Mouse (Mus musculus) heart, embryonic 16.5 days (tissue): Measurements from ENCODE around the gene Opn4. TPM values are rescaled to one million over a fixed set of nuclear protein-coding genes. Genes with fewer than 3 reads are reported as not detected.

ENCODE experiments used
- ATAC-seq: fragments of 200-750 bp; cut with Nextera tagmentation; replicated peaks from 2 replicates; pipeline ENCODE4 v1.8.0; 2017; ENCODE audit warnings: moderate number of reproducible peaks; ENCODE audit not compliant: insufficient read depth, low FRiP score; ENCODE audit errors: extremely low read depth
- H3K27ac ChIP-seq: fragments of 300-500 bp; sonication (generic); 2 replicates; pipeline ENCODE4 v1.5.1; 2014; ENCODE audit warnings: mild to moderate bottlenecking, low read length, control low read depth, moderate library complexity
- H3K27me3 ChIP-seq: fragments of 300-500 bp; sonication (generic); 2 replicates; pipeline ENCODE4 v1.6.1; 2014; ENCODE audit warnings: low read length, mixed read lengths; ENCODE audit not compliant: control insufficient read depth, insufficient read depth
- H3K36me3 ChIP-seq: fragments of 300-500 bp; sonication (generic); 2 replicates; pipeline ENCODE4 v1.6.1; 2014; ENCODE audit not compliant: control insufficient read depth, insufficient read depth
- H3K4me1 ChIP-seq: fragments of 300-500 bp; sonication (generic); 2 replicates; pipeline ENCODE4 v1.6.1; 2014; ENCODE audit warnings: low read length, mixed read lengths; ENCODE audit not compliant: control insufficient read depth, insufficient read depth
- H3K4me2 ChIP-seq: fragments of 300-500 bp; sonication (generic); 2 replicates; pipeline ENCODE4 v1.6.1; 2014; ENCODE audit warnings: low read depth, mild to moderate bottlenecking, control low read depth, low read length
- H3K4me3 ChIP-seq: fragments of 300-500 bp; sonication (generic); 2 replicates; pipeline ENCODE4 v1.5.1; 2014; ENCODE audit warnings: mild to moderate bottlenecking, control low read depth, low read length
- H3K9ac ChIP-seq: fragments of 300-500 bp; sonication (generic); 2 replicates; pipeline ENCODE4 v1.6.1; 2014; ENCODE audit warnings: low read length, control low read depth
- H3K9me3 ChIP-seq: fragments of 300-500 bp; sonication (generic); replicated peaks from 2 replicates; pipeline ENCODE4 v1.6.1; 2016; ENCODE audit warnings: low read length; ENCODE audit not compliant: control insufficient read depth
- WGBS: fragments of 180-500 bp; shearing (Covaris S2); extraction: QIAGEN DNeasy Blood & Tissue Kit; methylation state at CpG from one replicate; pipeline ENCODE4 v1.1.7; 2014; 5-methylcytosine and 5-hydroxymethylcytosine counted together
- polyA plus RNA-seq: library from polyadenylated mRNA; unstranded; fragments of >200 nt; fragmentation: Nextera tagmentation; extraction: Ambion mirVana; gene quantifications from 2 replicates; pipeline ENCODE4 v1.2.1, GENCODE M21; 2015

Opn4 gene
- polyA plus RNA-seq, 1 experiment from 2014 or later: 8.5 TPM

DNA sequence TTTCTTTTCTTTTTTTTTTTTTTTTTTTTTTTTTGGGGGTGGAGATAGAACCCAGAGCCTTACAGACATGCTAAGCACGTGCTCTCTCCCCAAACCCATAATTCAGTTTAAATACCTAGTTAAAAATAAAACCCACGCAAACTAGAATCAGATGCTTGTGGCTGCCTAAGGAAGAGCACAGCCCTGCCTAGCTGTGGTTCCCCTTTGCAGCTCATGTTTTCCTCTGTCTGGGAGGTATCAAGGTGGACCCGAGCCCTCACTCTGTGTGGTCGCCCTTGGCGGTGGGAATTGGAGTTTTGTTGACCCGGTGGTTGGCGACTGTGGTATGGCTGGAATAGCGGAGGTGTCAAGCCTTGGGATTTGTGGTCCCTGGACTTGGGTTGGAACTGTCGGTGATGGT, 41.0 kb downstream of the Opn4 start:
- H3K4me3 ChIP-seq: no peak overlapping the region
- no peak for ATAC-seq
- H3K27ac ChIP-seq: no peak overlapping the region
- H3K9ac ChIP-seq: no peak overlapping the region
- 80% methylated on average over 9 of the region's 9 CpGs for WGBS
- no peak overlapping the region for H3K4me2 ChIP-seq
- peaks cover 27% of the 10 kb centered on the region for H3K36me3 ChIP-seq
- H3K9me3 ChIP-seq: no peaks in the 10 kb centered on the region
- peaks cover 19% of the 10 kb centered on the region for H3K4me1 ChIP-seq
- H3K27me3 ChIP-seq: no peaks in the 10 kb centered on the region

DNA sequence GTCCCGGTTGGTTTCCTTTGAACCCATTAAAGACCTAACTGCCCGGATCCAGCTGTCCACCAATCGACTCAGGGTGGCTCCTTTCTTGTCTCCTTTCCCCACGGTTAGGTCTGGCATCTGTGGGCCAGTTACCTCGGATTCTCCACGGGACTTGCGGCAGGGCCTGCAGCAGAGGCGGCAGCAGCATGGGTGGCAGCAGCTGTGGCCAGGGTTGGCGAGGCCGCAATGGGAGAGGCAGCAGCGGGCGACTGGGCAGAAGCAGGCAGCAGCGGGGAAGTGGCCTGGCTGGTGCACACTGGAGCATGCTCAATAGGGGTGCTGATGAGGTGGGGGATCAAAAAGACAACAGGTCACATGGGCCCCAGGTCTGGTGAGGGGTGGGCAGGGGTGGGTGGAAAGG, 44.7 kb downstream of the Opn4 start:
- Histone ChIP-seq H3K4me1 (peaks cover 18% of the 10 kb centered on the region), H3K9me3 (no peaks in the 10 kb centered on the region), H3K27ac (peak overlapping the region; percentile 59), H3K9ac (no peak overlapping the region), H3K4me3 (no peak overlapping the region), H3K27me3 (no peaks in the 10 kb centered on the region), H3K4me2 (no peak overlapping the region), H3K36me3 (peaks cover 27% of the 10 kb centered on the region)
- ATAC-seq: no peak
- 58% methylated on average over 13 of the region's 13 CpGs for WGBS

DNA sequence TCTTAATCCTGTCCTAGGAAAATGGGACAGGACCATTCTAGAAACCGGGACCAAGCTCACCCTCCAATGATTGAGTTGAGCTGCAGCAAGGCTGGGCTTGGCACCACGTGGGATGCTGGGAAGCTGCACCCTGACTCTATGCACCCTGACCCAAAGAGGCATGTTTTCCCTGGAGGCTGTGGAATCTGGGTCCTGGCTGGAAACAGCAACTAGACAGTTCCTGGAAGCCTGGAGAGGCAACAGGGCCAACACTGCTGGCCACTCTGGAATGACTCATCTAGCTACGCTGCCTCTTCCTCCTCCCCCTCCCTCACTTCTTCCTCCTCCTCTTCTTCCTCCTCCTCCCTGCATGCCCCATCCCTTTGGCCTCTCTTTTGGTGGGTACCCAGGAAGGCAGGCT, 45.9 kb downstream of the Opn4 start:
- no peak for ATAC-seq
- Histone ChIP-seq H3K4me1 (peaks cover 30% of the 10 kb centered on the region), H3K36me3 (peaks cover 27% of the 10 kb centered on the region), H3K9ac (no peak overlapping the region), H3K27me3 (no peaks in the 10 kb centered on the region), H3K4me2 (no peak overlapping the region), H3K27ac (peak overlapping the region; percentile 29; the same call in 1 of the 2 replicates), H3K4me3 (no peak overlapping the region), H3K9me3 (no peaks in the 10 kb centered on the region)
- WGBS: 44% methylated on average over 3 of the region's 3 CpGs

DNA sequence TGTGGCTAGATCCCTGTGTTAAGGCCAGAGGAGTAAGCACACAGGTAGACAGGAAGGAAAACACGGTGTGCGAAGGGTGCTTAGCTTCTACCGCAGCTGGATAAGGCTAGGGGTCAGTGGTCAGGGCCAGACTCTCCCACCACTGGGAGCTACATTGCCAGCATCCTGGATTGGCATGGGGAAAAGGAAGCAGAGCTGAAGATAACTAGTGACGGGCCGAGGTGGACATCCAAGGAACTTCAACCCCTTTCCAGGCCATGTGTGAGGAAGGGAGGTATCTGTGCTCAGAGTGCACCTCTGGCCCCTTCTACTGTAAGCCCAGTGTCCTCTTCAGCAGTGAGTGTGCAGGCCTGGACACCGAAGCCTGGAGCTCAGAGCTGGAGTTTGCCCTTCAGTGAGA, 46.5 kb downstream of the Opn4 start:
- Histone ChIP-seq H3K9ac (no peak overlapping the region), H3K4me3 (no peak overlapping the region)

DNA sequence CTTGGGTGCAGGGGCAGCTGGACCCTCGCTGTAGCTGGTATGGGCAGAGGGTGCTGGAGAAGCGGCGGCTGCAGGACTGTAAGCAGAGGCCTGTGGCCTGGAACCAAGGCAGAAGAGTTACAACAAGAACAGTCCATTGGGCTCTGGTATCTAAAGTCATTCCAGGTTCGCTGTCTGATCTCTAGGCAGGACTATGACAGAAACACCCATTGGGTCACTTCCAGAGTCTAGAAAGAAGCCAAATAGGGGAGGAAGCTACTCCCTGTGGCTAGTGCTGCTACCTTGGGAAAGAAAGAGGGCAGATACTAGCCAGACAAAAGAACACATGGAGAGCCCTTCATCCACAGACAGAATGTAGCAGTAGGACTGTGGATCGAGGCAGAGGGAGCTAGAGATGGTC, 47.7 kb downstream of the Opn4 start:
- Histone ChIP-seq H3K27ac (no peak overlapping the region), H3K4me3 (no peak overlapping the region), H3K9me3 (no peaks in the 10 kb centered on the region), H3K4me2 (no peak overlapping the region), H3K9ac (no peak overlapping the region; the same call in 1 of the 2 replicates), H3K27me3 (no peaks in the 10 kb centered on the region), H3K4me1 (peaks cover 46% of the 10 kb centered on the region), H3K36me3 (peaks cover 19% of the 10 kb centered on the region)
- ATAC-seq: no peak
- WGBS: 82% methylated on average over 5 of the region's 5 CpGs

More for the DNA sequence above, 46.5 kb downstream of the Opn4 start:
- ATAC-seq: no peak
- Histone ChIP-seq H3K27ac (no peak overlapping the region; the same call in 1 of the 2 replicates), H3K4me1 (peaks cover 35% of the 10 kb centered on the region), H3K27me3 (no peaks in the 10 kb centered on the region), H3K36me3 (peaks cover 25% of the 10 kb centered on the region), H3K9me3 (no peaks in the 10 kb centered on the region), H3K4me2 (no peak overlapping the region)
- WGBS: 68% methylated on average over 6 of the region's 6 CpGs

DNA sequence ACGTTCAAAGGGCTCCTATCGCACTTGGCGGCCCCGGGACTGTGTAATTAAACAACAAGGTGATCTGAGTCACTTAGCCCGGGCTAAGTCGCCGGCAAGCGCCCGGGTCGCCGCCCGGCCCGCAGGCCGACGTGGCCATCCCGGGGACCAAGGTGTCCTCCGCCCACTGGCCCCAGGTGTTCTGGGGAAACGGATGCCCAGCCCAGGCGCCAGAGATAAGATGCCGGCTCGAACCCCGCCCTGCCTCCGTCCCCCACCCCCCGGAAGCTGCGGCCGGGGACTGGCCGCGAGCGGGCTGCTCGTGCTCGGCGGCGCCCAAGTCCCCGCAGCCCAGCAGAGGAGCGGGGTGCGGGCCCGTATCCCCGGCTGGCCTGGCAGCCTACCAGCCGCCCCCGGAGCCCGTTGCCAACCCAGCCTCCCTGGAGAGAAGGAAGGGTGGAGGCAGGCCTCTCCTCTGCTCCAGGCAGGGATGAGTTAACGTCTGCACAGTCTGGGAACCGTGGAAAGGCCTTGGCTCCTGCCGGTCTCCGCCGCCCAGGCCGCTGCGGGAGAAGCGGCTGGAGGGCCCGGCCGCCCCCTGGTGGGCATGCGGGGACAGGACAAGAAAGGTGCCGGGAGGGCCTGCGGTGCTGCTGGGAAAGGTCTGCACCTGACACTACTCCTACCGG, 50.8 kb downstream of the Opn4 start:
- Histone ChIP-seq H3K9me3 (no peaks in the 10 kb centered on the region), H3K9ac (peak overlapping the region; percentile 76), H3K27me3 (no peaks in the 10 kb centered on the region), H3K4me3 (peak overlapping the region; percentile 58), H3K36me3 (peaks cover 10% of the 10 kb centered on the region), H3K27ac (peak overlapping the region; percentile 84), H3K4me2 (peak overlapping the region; percentile 73), H3K4me1 (peaks cover 61% of the 10 kb centered on the region)
- peak; percentile 74 for ATAC-seq
- 2% methylated on average over 55 of the region's 55 CpGs for WGBS

DNA sequence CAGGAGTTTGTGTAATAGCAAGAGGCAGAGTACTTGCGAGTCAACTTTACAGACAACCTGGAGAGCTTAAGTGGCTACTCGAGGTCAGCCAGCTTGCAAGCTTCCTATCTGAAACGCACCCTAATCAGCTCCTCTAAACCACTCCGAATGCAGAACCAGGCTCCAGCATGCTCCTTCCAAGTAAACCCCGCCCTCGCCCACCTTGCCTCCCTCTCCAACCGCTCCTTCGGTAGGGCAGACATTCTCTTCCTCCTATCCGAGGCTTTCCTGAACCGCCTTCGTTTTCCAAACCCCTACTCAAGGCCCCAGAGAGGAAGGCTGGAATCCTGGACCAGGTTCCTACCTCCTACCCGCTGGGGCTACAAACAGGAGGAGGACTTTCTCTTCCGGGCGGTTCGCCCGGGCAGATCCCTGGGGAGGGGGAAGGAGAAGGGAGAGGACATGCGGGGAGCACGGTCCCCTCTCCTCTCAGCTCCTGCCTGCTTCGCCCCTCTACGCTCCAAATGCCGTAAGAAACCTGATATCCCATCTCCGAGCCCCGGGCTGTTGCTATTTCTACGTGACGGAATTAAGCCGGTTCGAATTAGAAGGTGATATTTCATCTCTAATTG, 51.4 kb downstream of the Opn4 start:
- H3K36me3 ChIP-seq: peaks cover 7% of the 10 kb centered on the region
- H3K9me3 ChIP-seq: no peaks in the 10 kb centered on the region
- H3K9ac ChIP-seq: peak overlapping the region; percentile 76
- peak overlapping the region; percentile 58 for H3K4me3 ChIP-seq
- peak overlapping the region; percentile 84 for H3K27ac ChIP-seq
- no peaks in the 10 kb centered on the region for H3K27me3 ChIP-seq
- peak; percentile 12 for ATAC-seq
- peaks cover 65% of the 10 kb centered on the region for H3K4me1 ChIP-seq
- peak overlapping the region; percentile 73 for H3K4me2 ChIP-seq
- WGBS: 2% methylated on average over 27 of the region's 27 CpGs

DNA sequence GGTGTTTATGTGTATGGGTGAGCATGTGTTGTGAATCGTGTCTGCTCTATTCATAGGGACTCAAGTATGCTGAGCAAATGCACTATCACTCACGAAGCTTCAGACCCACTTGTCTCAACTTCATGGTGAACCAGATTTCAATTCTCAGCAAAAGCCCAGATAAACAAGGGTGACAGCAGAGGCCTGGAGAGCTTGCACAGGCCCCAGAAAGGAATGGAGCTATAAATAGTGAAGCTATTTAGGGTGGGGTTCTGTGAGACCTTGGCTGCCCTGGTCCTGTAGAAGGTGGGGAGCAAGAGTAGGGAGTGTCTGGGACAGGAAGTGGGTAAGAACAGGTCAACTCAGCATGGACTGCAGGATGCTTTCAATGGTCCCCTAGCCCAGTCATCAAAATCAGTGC, 55.4 kb downstream of the Opn4 start:
- Histone ChIP-seq H3K9me3 (no peaks in the 10 kb centered on the region), H3K27ac (peak overlapping the region; percentile 95), H3K27me3 (no peaks in the 10 kb centered on the region), H3K36me3 (peaks cover 21% of the 10 kb centered on the region), H3K4me1 (peaks cover 54% of the 10 kb centered on the region), H3K9ac (no peak overlapping the region; the same call in 1 of the 2 replicates), H3K4me2 (no peak overlapping the region; the same call in 1 of the 2 replicates), H3K4me3 (no peak overlapping the region)
- peak; percentile 74 for ATAC-seq
- WGBS: 35% methylated on average over 2 of the region's 2 CpGs

DNA sequence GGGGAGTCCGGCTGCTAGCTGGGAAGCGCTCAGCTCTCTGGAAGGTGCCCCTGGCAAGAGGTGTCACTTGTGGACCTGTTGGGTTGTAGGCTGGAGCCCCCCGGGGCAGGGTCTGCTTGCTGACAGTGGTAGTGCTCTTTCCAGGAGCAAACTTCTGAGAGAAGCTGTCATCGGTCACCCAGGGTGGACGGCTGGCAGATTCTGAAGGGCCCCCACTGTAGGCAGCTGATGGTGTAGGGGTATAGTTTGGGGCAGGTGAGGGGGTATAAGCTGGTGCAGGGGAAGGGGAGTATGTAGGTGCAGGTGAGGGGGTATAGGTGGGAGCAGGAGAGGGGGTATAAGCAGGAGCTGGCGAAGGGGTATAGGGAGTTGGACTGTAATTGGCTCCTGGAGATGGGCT, 55.9 kb downstream of the Opn4 start:
- WGBS: 48% methylated on average over 6 of the region's 6 CpGs
- peak overlapping the region; percentile 65 for H3K9ac ChIP-seq

More for the DNA sequence above, 55.9 kb downstream of the Opn4 start:
- Histone ChIP-seq H3K4me2 (peak overlapping the region; percentile 31), H3K9me3 (no peaks in the 10 kb centered on the region), H3K36me3 (peaks cover 26% of the 10 kb centered on the region), H3K4me3 (no peak overlapping the region), H3K27me3 (no peaks in the 10 kb centered on the region), H3K27ac (peak overlapping the region; percentile 95), H3K4me1 (peaks cover 48% of the 10 kb centered on the region)
- ATAC-seq: no peak
